Mouse (Mus musculus): ENCODE data around the gene Cnksr2. TPM values are rescaled to one million over a fixed set of nuclear protein-coding genes. Genes with fewer than 3 reads are reported as not detected.

The Cnksr2 gene
- polyA plus RNA-seq (2014; fragmentation: Illumina TruSeq; extraction: RNeasy Lipid Tissue Mini Kit (QIAGEN cat#74804); ENCODE audit: low read depth, low replicate concordance): 0.36 TPM

GRCm38 (mm10) chrX:158043057-158043843, at the start of gene Cnksr2:
TSS of gene Cnksr2 (minus strand) at chrX:158043294.

GRCm38 (mm10) chrX:157818207-157818920, 224.7 kb downstream of the Cnksr2 start, which contains the start of gene Klhl34:
TSS of gene Klhl34 (plus strand) at chrX:157818435.

Other genes starting within 250 kb of the Cnksr2 start
- not detected for gene Klhl34, start 224.9 kb downstream of the Cnksr2 start, polyA plus RNA-seq (2014; fragmentation: Illumina TruSeq; extraction: RNeasy Lipid Tissue Mini Kit (QIAGEN cat#74804); ENCODE audit: low read depth, low replicate concordance)